Mouse (Mus musculus): ENCODE measurements around the gene Ip6k1.

GRCm38 (mm10) chr9:107984052-107984753 is 18.1 kb upstream of the Ip6k1 start:
- no peak for TF ChIP-seq EP300 (IDR thresholded peaks at IDR 0.05; ENCODE audit: low read depth in 1 of 2, low read length in 2 of 2)
- TF ChIP-seq USF1 (IDR thresholded peaks at IDR 0.05; ENCODE audit: low read depth, low read length): no peak
- TF ChIP-seq CTCF (IDR thresholded peaks at IDR 0.05 in 2 of 3, conservative IDR thresholded peaks at IDR 0.05 in 1 of 3; ENCODE audit: control insufficient read depth in 1 of 3, insufficient read depth in 1 of 3, low read depth in 2 of 3, low read length in 3 of 3, poor library complexity in 1 of 3, severe bottlenecking in 1 of 3): no peak
- TF ChIP-seq MYB (IDR thresholded peaks at IDR 0.05; ENCODE audit: low read depth, low read length): no peak
- TF ChIP-seq POLR2AphosphoS2 (IDR thresholded peaks at IDR 0.05; ENCODE audit: low read length): no peak
- TF ChIP-seq BHLHE40 (IDR thresholded peaks at IDR 0.05; ENCODE audit: borderline replicate concordance, low read depth, low read length): no peak
- TF ChIP-seq E2F4 (IDR thresholded peaks at IDR 0.05; ENCODE audit: borderline replicate concordance, low read depth, low read length): no peak

Measured in MEL (cell line).